Comparison of ENCODE assay signal across 11 mouse cellular contexts in genomic region chr1:151892008-151892407, GRCm38 (mm10).
"Had no signal": no experiment of that assay in that cellular context is flagged by ENCODE, and none has a peak within 500 bp of the region (broad histone marks: within the 10 kb centered on the region; RNA-seq: fewer than 3 reads in every experiment).

No protein-coding gene starts in this region.

- H3K9ac ChIP-seq: kidney, embryonic 15.5 days; limb, embryonic 15.5 days; liver, embryonic 12.5 days; midbrain, embryonic 15.5 days; neural tube, embryonic 12.5 days had no signal

- H3K9me3 ChIP-seq: kidney, embryonic 15.5 days; limb, embryonic 15.5 days; liver, embryonic 12.5 days; midbrain, embryonic 10.5 days; midbrain, embryonic 15.5 days; neural tube, embryonic 12.5 days had no signal

- ATAC-seq: liver, embryonic 12.5 days; midbrain, embryonic 15.5 days had no signal

- DNase-seq: kidney, adult 18-20 months; kidney, postnatal 25 days; layer of hippocampus, adult 9-11 months; thymus, adult 18-20 months; thymus, postnatal 25 days had no signal

- H3K4me1 ChIP-seq: liver, embryonic 12.5 days; neural tube, embryonic 12.5 days had no signal

- H3K36me3 ChIP-seq: kidney, embryonic 15.5 days; liver, embryonic 12.5 days; midbrain, embryonic 15.5 days; neural tube, embryonic 12.5 days had no signal

- H3K4me3 ChIP-seq: kidney, embryonic 15.5 days; limb, embryonic 15.5 days; liver, embryonic 12.5 days; midbrain, embryonic 10.5 days; midbrain, embryonic 15.5 days; neural tube, embryonic 12.5 days had no signal

- H3K27ac ChIP-seq: liver, embryonic 12.5 days; midbrain, embryonic 10.5 days; midbrain, embryonic 15.5 days; neural tube, embryonic 12.5 days had no signal

- H3K27me3 ChIP-seq: kidney, embryonic 15.5 days; limb, embryonic 15.5 days; liver, embryonic 12.5 days; midbrain, embryonic 15.5 days; neural tube, embryonic 12.5 days had no signal

- H3K4me2 ChIP-seq: kidney, embryonic 15.5 days; liver, embryonic 12.5 days; midbrain, embryonic 15.5 days; neural tube, embryonic 12.5 days had no signal
